Mouse (Mus musculus) ES-Bruce4 (cell line): ENCODE measurements at regions not wholly inside any gene's neighbourhood (a gene's known extent, or its start where the extent isn't known, plus 50 kb on each side); places are given as distances from the start of the nearest gene placed in this dataset.

Experiments used
- CTCF ChIP-seq: IDR thresholded peaks from one replicate; pipeline ENCODE4 v1.8.1; 2011; ENCODE audit warnings: low read depth, low read length
- EP300 ChIP-seq: IDR thresholded peaks from 2 replicates; pipeline ENCODE4 v1.6.1; 2011; ENCODE audit warnings: low read depth, low read length; ENCODE audit not compliant: insufficient read depth
- POLR2A ChIP-seq: IDR thresholded peaks from one replicate; pipeline ENCODE4 v1.8.1; 2011; ENCODE audit warnings: low read length; ENCODE audit not compliant: insufficient read depth

DNA sequence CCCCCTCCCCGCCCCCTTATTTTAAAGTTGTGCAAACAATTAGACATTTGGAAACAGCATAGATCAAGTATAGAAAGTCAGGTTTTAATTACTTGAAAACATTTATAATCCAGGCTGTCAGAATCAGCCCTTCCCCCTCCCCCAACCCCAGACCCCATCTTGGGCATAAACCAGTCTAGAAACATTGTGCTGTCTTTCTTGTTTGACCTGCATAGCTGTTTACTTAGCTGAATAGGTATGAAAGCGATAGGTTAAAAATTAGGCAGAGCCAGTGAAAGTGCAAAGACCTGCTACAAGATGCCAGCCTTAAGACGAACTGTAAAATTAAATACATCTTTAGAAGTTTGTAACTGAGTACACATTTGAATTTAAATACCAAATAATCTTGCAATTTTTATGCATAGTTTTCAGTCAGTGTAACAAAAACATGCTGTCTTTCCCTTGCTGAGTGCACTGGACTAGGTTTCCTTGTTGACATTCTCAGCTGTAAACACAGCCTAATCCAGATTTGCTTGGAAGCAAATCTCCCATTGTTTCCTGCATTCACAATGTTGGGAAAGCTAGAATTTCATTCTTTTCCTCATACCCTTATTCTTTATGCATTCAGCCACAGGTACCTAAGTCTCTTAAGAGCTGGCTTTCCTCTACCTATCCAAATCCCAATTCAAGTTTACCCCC, 234.2 kb upstream of the Tbx18 start:
- TF ChIP-seq CTCF (no peak), POLR2A (no peak), EP300 (no peak)
